Mouse (Mus musculus): Measurements from ENCODE around the gene Bmp10.

- no peak for TF ChIP-seq EP300 (IDR thresholded peaks at IDR 0.05; ENCODE audit: insufficient read depth, low read depth, low read length)
- no peak for TF ChIP-seq CTCF (IDR thresholded peaks at IDR 0.05)
These were observed 26.7 kb downstream of the Bmp10 start for GRCm38 (mm10) chr6:87455507-87455906.
